Mouse (Mus musculus) embryonic facial prominence, embryonic 10.5 days (tissue): ENCODE data around the gene Gpd1. TPM values are rescaled to one million over a fixed set of nuclear protein-coding genes. Genes with fewer than 3 reads are reported as not detected.
A peak's percentile ranks its signal among the peaks of the same experiment; 100 is the strongest.
"Not testable (repeated sequence)": the region's sequence is repeated elsewhere in the genome, so short reads cannot be mapped to it uniquely, and the experiment has no call there.

Source experiments
- DNase-seq: peaks from one replicate; pipeline ENCODE4 v3.0.0-alpha.2; 2017; ENCODE audit warnings: low spot score
- H3K27ac ChIP-seq: fragments of 300-500 bp; sonication (generic); replicated peaks from 2 replicates; pipeline ENCODE4 v1.5.1; 2016; ENCODE audit warnings: mild to moderate bottlenecking
- H3K27me3 ChIP-seq: fragments of 300-500 bp; sonication (generic); replicated peaks from 2 replicates; pipeline ENCODE4 v1.6.1; 2016; ENCODE audit warnings: low read depth, mild to moderate bottlenecking; ENCODE audit not compliant: poor library complexity, severe bottlenecking
- H3K36me3 ChIP-seq: fragments of 300-500 bp; sonication (generic); replicated peaks from 2 replicates; pipeline ENCODE4 v1.6.1; 2016; ENCODE audit warnings: mild to moderate bottlenecking, moderate library complexity
- H3K4me1 ChIP-seq: fragments of 300-500 bp; sonication (generic); 2 replicates; pipeline ENCODE4 v1.6.1; 2016
- H3K4me3 ChIP-seq: fragments of 300-500 bp; sonication (generic); 2 replicates; pipeline ENCODE4 v1.5.1; 2016; ENCODE audit warnings: mild to moderate bottlenecking, moderate library complexity
- H3K9me3 ChIP-seq: fragments of 300-500 bp; sonication (generic); 2 replicates; pipeline ENCODE4 v1.6.1; 2016; ENCODE audit warnings: mild to moderate bottlenecking
- WGBS: fragments of 180-500 bp; shearing (Covaris S2); methylation state at CpG from one replicate; pipeline ENCODE4 v1.1.7; 2016; 5-methylcytosine and 5-hydroxymethylcytosine counted together
- polyA plus RNA-seq: library from polyadenylated mRNA; unstranded; fragments of >200 nt; fragmentation: Nextera tagmentation; extraction: Ambion mirVana; gene quantifications from 2 replicates; pipeline ENCODE4 v1.2.1, GENCODE M21; 2016

Gene Gpd1
- polyA plus RNA-seq, 1 experiment from 2014 or later: 0.42 TPM

DNA sequence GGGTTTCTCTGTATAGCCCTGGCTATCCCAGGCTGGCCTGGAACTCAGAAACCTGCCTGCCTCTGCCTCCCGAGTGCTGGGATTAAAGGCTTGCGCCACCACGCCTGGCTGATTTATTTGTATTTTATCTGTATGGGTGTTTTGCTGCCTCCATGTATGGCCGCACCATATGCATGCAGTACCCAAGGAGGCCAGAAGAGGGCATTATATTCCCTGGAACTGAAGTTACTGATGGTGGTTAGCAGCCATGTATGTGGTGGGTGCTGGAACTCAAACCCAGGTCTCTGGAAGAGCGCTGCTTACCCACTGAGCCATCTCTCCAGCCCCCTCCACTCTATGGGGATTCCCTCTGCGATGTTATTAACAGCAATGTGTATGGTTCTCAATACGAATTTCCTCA is 34.4 kb upstream of the Gpd1 start:
- 89% methylated on average over 7 of the region's 7 CpGs for WGBS
- H3K4me1 ChIP-seq: peaks cover 16% of the 10 kb centered on the region
- peak; percentile 34 for DNase-seq

DNA sequence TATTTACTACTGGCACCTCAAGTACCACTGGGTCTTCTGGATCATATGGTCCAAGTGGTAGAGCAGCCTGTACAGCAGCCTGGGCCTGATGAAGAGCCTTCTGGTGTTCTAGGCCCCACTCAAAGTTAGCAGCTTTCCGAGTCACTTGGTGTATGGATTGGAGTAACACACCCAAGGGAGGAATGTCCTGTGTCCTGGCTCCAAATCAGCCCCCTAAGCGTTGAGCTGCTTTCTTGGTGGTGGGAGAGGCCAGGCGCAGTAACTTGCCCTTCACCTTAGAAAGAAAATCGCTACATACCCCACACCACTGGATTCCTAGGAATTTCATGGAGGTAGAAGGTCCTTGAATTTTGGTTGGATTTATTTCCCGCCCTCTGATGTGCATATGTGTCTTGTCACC is 33.2 kb upstream of the Gpd1 start:
- DNase-seq: no peak
- H3K27ac ChIP-seq: no peak overlapping the region
- 94% methylated on average over 5 of the region's 5 CpGs for WGBS
- no peaks in the 10 kb centered on the region for H3K9me3 ChIP-seq
- H3K36me3 ChIP-seq: no peaks in the 10 kb centered on the region
- peaks cover 7% of the 10 kb centered on the region; the same call in 1 of the 2 replicates for H3K27me3 ChIP-seq
- H3K4me3 ChIP-seq: no peak overlapping the region
- H3K4me1 ChIP-seq: peaks cover 12% of the 10 kb centered on the region

More for the DNA sequence above, 34.4 kb upstream of the Gpd1 start:
- no peaks in the 10 kb centered on the region for H3K36me3 ChIP-seq
- H3K27me3 ChIP-seq: peaks cover 9% of the 10 kb centered on the region; the same call in 1 of the 2 replicates
- H3K4me3 ChIP-seq: no peak overlapping the region
- no peaks in the 10 kb centered on the region for H3K9me3 ChIP-seq
- no peak overlapping the region for H3K27ac ChIP-seq

DNA sequence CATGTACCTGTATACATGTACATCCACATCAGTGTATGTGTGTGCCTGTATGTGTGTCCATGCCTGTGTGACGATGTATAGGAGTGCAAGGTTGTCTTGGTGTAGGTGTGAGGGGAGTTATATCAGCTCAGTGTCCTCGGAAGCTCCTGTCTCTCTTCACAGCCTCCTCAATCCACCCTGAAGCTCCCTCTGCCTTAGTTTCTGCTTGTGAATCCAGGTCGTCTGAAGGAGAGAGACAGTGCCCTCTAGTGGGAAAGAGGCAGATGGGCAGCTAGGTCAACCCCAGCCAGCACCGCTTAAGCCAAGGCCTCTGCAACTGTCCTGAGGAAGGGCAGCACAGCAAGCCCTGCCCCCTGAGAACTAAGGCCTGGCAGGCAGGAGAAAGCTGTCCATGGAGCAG is 28.6 kb upstream of the Gpd1 start:
- Histone ChIP-seq H3K27ac (no peak overlapping the region), H3K4me3 (no peak overlapping the region), H3K27me3 (peaks cover 40% of the 10 kb centered on the region), H3K4me1 (peaks cover 30% of the 10 kb centered on the region), H3K9me3 (no peaks in the 10 kb centered on the region), H3K36me3 (no peaks in the 10 kb centered on the region)
- WGBS: 7% methylated on average over 4 of the region's 4 CpGs
- DNase-seq: peak; percentile 66

DNA sequence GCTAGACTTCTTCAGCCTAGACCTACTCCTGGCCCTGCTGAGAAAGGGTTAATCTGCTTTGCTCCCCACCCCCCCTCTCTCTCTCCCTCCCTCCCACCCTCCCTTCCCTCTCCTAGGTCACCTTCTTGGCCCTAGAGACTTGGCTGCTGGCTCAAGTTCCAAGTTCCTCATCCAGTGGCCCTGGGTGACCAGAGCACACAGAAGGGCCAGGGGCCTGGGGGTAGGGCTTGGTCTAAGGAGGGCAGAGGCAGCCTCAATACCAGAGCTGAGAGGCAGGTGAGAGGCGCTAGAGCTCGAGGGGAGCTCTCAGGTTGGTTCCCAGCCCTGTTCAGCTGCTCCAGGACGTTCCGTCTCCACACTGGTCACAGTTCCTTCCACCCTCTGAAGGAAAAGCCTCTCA is 26.4 kb upstream of the Gpd1 start:
- 14% methylated on average over 4 of the region's 4 CpGs for WGBS
- H3K4me1 ChIP-seq: peaks cover 30% of the 10 kb centered on the region
- peak; percentile 19 for DNase-seq
- H3K27me3 ChIP-seq: peaks cover 46% of the 10 kb centered on the region
- no peaks in the 10 kb centered on the region for H3K9me3 ChIP-seq
- no peak overlapping the region for H3K4me3 ChIP-seq
- H3K27ac ChIP-seq: no peak overlapping the region; the same call in 1 of the 2 replicates
- no peaks in the 10 kb centered on the region for H3K36me3 ChIP-seq

DNA sequence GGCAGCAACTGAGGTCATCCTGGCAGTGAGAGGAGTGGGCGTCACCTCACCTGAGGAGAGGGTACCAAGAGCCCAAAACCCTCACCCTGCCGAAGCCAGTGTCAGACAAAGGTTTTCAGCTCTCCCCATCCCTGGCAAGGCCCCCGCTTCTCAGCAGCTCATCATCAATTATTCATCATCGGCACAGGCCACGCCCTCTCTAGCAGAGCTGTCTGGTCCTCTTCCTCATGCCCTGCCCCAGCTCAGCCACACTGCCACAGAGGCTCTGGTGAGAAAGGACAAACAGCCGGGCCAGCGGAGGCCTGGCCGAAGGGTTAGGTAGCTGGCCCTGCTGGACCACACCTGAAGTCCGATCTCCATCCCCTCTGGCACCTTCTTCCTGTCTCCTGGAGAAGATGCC is 25.3 kb upstream of the Gpd1 start:
- no peak for DNase-seq
- Histone ChIP-seq H3K4me3 (no peak overlapping the region), H3K9me3 (no peaks in the 10 kb centered on the region), H3K4me1 (peaks cover 30% of the 10 kb centered on the region), H3K36me3 (no peaks in the 10 kb centered on the region), H3K27me3 (peaks cover 54% of the 10 kb centered on the region), H3K27ac (peak overlapping the region; percentile 37)
- WGBS: 68% methylated on average over 9 of the region's 9 CpGs

DNA sequence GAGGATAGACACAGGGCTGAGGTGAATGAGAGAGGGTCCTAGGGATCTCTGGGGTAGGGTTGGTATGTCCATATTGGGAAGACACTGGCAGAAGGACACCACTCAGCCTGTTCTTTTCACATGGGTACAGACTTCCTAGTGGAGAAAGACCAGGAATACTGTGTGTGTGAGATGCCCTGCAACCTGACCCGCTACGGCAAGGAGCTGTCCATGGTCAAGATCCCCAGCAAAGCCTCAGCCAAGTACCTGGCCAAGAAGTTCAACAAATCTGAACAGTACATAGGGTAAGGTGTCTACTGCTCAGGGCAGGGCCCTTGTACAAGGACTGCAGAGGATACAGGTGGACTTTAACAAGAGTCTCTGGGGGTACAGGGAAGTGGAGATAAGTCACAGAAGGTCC is 20.0 kb upstream of the Gpd1 start:
- Histone ChIP-seq H3K9me3 (no peaks in the 10 kb centered on the region), H3K4me1 (peaks cover 23% of the 10 kb centered on the region), H3K27me3 (peaks cover 50% of the 10 kb centered on the region), H3K27ac (no peak overlapping the region), H3K4me3 (no peak overlapping the region), H3K36me3 (no peaks in the 10 kb centered on the region)
- peak; percentile 56 for DNase-seq
- WGBS: 31% methylated on average over 2 of the region's 2 CpGs

DNA sequence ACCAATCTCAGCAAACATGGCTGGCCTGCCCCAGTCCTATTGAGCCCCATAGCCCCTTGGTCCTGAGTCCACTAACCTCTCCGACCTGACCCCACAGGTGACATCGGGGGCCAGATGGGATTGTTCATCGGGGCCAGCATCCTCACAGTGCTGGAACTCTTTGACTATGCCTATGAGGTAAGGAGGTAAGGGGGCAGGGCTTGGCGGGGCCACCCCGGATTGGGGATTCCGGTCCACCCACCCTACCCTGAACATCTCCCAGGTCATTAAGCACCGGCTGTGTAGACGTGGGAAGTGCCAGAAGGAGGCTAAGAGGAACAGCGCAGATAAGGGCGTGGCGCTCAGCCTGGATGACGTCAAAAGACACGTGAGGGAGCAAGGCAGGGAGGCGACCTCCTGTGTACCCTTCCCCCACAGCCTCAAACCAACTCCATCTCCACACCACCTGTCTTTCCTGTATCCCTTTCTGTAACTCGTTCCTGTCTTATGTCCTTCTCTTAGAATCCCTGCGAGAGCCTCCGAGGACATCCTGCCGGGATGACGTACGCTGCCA is 18.7 kb upstream of the Gpd1 start:
- H3K27me3 ChIP-seq: peaks cover 41% of the 10 kb centered on the region
- H3K9me3 ChIP-seq: no peaks in the 10 kb centered on the region
- peaks cover 34% of the 10 kb centered on the region for H3K4me1 ChIP-seq
- 0 out of 2 replicates have a peak overlapping the region, but pooled peaks have one; percentile 28 for H3K4me3 ChIP-seq
- no peak overlapping the region for H3K27ac ChIP-seq
- H3K36me3 ChIP-seq: peaks cover 7% of the 10 kb centered on the region
- DNase-seq: no peak
- WGBS: 35% methylated on average over 20 of the region's 20 CpGs

DNA sequence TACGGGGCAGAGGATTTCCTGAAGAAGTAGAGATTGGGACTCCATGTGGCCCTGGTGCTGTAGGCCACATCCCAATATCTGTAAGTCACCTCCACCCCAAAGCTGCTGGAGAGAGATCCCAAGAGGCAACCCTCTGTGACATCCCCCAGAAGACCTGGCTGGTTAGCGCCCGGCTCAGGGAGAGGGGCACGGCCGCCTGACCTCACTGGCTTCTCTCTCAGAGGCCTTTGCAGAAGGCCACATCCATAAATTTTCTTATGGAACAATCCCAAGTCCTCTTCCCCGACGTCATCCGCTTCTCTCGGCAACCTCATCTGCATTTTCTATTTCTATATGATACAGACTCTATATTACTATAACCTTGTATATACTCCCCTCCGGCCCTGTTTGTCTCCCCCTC is 17.6 kb upstream of the Gpd1 start:
- Histone ChIP-seq H3K36me3 (peaks cover 18% of the 10 kb centered on the region), H3K4me3 (no peak overlapping the region), H3K27me3 (peaks cover 41% of the 10 kb centered on the region), H3K4me1 (peaks cover 45% of the 10 kb centered on the region), H3K27ac (no peak overlapping the region), H3K9me3 (no peaks in the 10 kb centered on the region)
- no peak for DNase-seq
- WGBS: 87% methylated on average over 10 of the region's 10 CpGs

DNA sequence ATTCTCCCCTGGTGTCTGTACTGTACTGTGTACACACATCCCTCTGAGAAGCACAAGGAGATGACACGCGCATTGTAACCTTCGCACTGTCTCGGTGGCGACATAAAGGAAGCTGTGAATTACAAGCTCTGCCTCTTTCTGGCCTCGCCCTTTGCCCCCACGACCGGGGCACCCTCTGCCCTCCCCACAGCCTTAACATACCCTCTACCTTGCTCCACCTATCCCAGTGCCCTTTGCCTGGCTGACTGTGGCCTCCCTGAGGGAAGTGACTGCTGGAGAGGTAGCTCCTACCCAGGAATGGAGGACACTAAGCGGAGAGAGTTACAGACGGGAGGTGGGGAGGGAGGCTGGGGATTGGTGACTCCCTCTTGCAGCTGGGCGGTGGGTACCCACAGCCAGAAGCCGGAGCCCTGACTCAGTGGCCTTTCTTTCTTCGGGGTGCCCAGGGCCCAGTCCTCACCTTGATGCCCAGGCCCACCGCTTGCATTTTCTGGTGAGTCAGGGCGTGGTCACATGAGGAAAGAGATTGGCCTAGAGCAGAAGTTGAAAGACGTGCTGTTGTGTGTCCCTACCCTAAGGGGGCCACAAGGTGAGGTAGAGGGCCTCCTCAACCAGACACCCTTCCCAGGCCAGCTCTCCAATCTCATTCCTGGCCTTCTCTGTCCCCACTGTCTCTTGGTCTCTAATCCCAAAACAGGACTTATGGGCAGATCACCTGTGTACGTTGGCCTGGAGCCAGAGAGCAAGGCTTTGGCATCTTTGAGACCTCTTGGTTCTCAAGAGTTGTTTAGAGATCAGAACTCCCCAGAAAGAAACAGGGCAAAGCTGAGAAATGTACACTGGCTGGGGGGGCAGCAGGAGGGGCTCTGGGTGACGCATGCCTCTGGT is 16.9 kb upstream of the Gpd1 start:
- Histone ChIP-seq H3K36me3 (peaks cover 23% of the 10 kb centered on the region), H3K4me3 (0 out of 2 replicates have a peak overlapping the region, but pooled peaks have one; percentile 1), H3K27me3 (peaks cover 35% of the 10 kb centered on the region), H3K27ac (0 out of 2 replicates have a peak overlapping the region, but pooled peaks have one; percentile 100), H3K9me3 (no peaks in the 10 kb centered on the region), H3K4me1 (peaks cover 48% of the 10 kb centered on the region)
- no peak for DNase-seq
- WGBS: 85% methylated on average over 18 of the region's 18 CpGs

DNA sequence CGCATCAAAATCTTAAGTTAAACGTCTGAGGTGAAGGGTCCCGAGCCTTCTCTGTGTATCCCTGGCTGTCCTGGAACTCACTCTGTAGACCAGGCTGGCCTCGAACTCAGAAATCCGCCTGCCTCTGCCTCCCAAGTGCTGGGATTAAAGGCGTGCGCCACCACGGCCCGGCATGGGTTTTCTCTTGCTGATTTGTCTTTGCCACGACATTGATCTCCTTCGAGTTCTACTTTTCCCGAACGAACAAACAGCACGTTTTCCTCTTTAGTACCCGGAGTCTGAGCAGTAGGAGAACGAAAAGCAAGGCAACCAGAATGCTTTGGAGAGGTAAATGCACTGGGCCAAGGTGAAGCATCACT is 15.7 kb upstream of the Gpd1 start:
- Histone ChIP-seq H3K4me1 (peaks cover 48% of the 10 kb centered on the region), H3K4me3 (peak overlapping the region; percentile 93), H3K36me3 (peaks cover 33% of the 10 kb centered on the region), H3K27me3 (peaks cover 30% of the 10 kb centered on the region), H3K27ac (peak overlapping the region; percentile 100)
- 48% methylated on average over 16 of the region's 16 CpGs for WGBS
- H3K9me3 ChIP-seq, DNase-seq: not testable (repeated sequence)

DNA sequence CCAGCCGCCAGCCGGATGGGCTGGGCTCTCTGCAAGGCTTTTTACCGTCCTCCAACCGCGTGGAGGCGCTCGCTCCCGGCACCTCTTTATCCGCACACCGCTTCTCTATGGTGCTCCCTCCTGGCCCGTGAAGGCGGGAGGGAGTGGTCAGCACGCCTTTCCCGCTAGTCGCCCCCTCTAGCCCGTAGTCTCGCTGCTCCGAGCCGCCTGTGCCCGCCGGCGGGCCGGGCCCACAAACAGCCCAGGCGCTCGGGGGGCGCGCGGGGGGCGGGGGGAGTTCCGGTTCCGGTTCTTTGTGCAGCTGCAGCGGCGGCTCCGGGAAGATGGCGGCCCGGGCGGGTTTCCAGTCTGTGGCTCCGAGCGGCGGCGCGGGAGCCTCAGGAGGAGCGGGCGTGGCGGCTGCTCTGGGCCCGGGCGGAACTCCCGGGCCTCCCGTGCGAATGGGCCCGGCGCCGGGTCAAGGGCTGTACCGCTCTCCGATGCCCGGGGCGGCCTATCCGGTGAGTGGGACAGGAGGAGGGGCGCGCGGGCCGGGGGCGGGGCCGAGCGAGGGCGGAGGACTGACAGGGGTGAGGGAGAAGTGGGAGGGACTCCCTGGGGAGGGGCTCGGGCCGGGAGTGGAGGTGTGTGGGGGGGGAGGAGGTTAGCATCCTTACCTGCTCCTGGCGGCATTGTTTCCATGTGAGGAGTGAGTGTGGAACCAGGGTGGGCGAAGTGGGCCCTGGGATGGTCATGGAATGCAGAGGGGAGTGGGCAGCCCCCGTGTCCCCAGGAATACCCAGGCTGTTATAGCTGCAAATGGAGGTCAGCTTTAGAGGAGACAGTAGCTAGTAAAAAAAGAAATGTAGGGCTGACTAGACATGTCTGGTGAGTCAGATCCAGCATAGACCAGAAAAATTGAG is 15.1 kb upstream of the Gpd1 start, which contains the start of gene Smarcd1:
TSS of gene Smarcd1 (plus strand) at position 131 of the 902 bp plus-strand sequence.
- peaks cover 24% of the 10 kb centered on the region for H3K27me3 ChIP-seq
- peaks cover 39% of the 10 kb centered on the region for H3K36me3 ChIP-seq
- under 1% methylated on average over 71 of the region's 71 CpGs for WGBS
- DNase-seq: peak; percentile 98
- peaks cover 48% of the 10 kb centered on the region for H3K4me1 ChIP-seq
- peak within 1 kb of the TSS; percentile 93 for H3K4me3 ChIP-seq
- no peaks in the 10 kb centered on the region for H3K9me3 ChIP-seq
- H3K27ac ChIP-seq: peak within 1 kb of the TSS; percentile 100

DNA sequence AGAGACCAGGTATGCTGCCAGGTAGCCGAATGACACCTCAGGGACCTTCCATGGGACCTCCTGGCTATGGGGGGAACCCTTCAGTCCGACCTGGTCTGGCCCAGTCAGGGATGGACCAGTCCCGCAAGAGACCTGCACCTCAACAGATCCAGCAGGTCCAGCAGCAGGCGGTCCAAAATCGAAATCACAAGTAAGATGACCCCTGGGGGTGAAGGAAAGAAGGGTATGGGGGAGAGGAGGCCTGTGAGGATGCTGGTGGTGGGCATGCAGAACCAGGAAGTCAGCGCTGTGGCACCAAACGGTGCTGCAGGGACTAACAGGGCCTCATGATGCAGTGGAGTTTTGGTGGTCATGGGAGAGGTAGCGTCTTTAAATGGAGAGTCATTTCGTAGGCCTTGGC is 14.2 kb upstream of the Gpd1 start:
- 62% methylated on average over 9 of the region's 9 CpGs for WGBS
- H3K27me3 ChIP-seq: peaks cover 15% of the 10 kb centered on the region
- no peak for DNase-seq
- H3K9me3 ChIP-seq: no peaks in the 10 kb centered on the region
- H3K4me1 ChIP-seq: peaks cover 48% of the 10 kb centered on the region
- peaks cover 48% of the 10 kb centered on the region for H3K36me3 ChIP-seq
- H3K4me3 ChIP-seq: peak overlapping the region; percentile 93
- peak overlapping the region; percentile 100 for H3K27ac ChIP-seq
